Mouse (Mus musculus): Measurements from ENCODE around the gene Map3k11.

The Map3k11 gene

DNA sequence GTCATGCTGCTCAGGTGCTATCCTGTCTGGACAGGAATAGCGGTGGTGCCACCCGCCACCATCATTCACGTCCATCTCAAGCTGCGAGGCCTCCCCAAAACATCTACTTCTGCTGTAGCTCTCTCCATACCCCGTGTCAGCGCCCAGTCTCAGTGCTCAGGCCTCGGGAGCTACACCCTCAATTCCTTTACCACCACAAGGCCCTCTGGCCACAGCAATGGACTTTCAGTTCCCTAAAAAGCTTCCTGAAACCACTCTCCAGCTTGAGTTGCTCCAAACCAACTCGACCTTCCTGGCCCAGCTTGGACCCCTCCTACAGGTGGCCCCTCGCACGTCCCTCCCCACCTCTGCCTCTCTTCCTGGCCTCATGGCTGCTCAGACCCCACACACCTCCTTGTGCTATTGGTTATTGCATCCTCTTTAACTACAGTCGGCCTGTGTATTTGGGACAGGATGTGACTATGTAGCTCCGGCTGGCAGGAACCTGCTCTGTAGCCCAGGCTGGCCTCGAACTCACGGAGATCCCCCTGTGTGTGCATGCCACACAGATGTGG lies 23.4 kb downstream of the Map3k11 start:
- DNase-seq, result peak; percentile 48

DNA sequence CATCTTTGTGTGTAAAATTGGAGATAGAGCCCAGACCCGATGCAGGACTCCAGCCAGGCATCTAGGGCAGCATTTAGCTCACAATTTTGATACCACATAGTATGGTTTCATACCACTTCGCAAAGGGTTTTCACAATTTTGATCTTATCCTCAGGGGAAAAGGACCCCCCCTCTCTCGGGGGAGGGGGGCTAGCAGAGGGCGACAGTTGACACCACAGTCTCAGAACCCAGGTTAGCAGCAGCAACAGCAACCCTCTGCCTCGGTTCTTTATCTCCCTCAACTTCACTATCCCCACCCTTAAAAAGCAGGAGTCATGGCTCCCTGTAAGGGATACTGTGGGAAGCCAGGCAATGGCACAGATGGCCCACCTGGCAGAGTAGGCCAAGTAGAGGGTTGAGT lies 24.7 kb downstream of the Map3k11 start:
- DNase-seq, result no peak

- peak; percentile 93 for DNase-seq
Observed at GRCm38 (mm10) chr19:5713730-5714129, 25.2 kb downstream of the Map3k11 start.

GRCm38 (mm10) chr19:5715793-5716688 lies 27.5 kb downstream of the Map3k11 start:
- peak; percentile 69 for DNase-seq

GRCm38 (mm10) chr19:5716955-5717354 lies 28.4 kb downstream of the Map3k11 start:
- no peak for DNase-seq

DNA sequence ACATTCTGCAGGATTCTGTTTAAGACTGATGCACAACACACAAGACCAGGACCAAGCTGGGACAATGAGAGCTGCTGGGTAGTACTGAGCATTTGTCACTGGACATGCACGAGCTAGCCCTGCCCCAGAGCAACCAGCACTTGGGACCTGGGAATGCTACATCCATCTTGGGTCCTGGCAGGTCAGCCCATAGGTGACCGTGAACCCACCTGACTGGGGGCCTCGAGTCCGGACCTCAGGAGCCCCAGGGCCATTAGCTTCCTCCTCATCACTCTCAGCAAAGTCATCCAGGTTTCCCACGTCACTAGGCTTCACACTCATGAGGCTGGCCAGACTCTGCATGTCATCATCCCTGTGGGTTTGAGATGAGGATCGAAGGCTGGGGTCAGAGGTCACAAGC lies 32.7 kb downstream of the Map3k11 start:
- no peak for DNase-seq

GRCm38 (mm10) chr19:5722848-5723425 lies 34.4 kb downstream of the Map3k11 start:
- DNase-seq, result no peak

GRCm38 (mm10) chr19:5723934-5724548 lies 35.5 kb downstream of the Map3k11 start:
- no peak for DNase-seq

DNA sequence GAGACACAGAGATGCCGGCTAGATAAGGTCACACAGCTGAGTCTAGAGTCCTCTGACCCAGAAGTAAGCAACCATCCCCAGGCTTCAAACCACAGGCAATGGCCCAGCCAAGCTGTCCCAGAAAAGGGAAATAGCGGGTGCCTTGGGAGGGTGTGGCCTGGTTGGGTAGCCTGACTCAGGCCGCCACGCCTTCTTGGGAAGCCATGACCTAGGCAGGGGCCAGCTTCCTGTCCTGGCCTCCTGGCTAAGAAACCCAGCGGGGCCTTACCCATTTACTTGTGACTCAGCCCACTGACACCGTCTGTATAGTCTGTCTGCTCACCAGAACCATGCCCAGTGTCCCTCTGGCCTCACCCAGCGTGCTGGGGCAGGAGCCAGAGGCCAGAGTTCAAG lies 36.0 kb downstream of the Map3k11 start:
- DNase-seq, result peak; percentile 93

- DNase-seq, result peak; percentile 49
Observed at GRCm38 (mm10) chr19:5725029-5725707, 36.6 kb downstream of the Map3k11 start.

GRCm38 (mm10) chr19:5725767-5726515 lies 37.4 kb downstream of the Map3k11 start, which contains the start of gene Ehbp1l1:
TSS of gene Ehbp1l1 (minus strand) at chr19:5726317.
- DNase-seq, result peak; percentile 85

DNA sequence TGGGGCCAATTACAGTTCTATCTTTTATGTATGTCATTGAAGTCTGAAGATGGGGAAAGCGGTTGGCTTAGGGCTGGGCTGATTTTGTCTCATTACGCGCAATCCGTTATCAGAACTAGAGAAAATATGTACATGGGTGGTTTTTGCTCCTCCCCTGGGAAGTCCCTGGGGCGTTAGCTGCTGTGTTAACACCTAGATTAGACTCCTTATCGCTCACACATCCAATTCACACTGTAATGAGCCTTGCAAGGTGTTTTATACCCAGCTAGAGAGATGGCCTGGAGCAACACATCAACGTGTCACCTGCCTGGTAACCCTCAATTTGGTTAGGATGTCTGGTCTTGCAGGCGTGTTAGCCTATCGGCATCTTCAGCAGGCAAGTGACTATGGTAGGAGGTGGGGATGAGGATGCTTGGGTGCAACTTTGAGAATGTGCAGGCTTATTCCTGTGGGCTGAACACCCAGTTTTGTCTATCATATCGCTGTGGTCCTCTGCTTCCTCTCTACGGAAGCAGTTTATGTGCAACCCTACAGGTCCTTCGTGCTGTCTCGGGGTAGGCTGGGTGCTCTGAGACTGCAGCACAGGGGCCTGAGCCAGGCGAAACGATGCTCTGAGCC lies 38.5 kb downstream of the Map3k11 start:
- DNase-seq, result peak; percentile 36

GRCm38 (mm10) chr19:5727701-5728100 lies 39.2 kb downstream of the Map3k11 start:
- DNase-seq, result peak; percentile 92

DNA sequence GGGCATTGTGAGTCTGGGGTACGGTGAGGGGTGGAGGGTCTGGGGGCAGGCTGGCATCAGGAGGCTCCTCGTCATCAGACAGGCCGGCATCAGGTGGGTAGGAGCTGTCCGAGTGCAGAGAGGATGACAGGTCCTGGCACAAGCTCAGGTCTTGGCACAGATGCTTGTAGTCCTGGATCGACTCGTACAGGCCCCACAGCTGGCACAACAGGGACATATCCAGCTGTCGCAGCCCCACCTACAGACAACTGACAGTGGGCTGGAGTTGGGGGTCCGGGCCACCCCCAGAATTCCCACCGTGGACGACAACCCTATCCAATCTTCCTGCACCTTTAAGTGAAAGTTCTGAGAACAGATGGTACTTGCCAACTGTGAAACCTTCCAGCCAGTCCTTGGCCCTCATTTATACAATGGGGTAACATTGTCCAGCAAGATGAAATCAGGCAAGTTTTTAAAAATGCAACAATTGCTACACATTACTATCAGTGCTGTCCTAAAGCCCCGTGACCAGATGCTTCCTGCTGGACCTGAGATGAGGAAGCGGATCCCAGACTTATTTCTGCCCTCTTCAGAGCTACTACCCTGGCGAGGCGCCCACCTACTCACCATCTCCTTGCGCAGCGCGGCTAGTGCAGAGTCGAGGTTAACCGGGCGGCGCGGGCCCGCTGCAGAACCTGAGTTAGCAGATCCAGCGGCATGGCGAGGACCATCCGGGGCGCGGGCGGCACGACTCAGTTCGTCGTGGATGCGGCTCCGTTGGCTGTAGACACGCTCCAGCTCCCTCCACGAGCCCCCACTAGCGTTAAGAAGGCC lies 40.3 kb downstream of the Map3k11 start:
- DNase-seq, result peak; percentile 66

- peak; percentile 96 for DNase-seq
Observed at GRCm38 (mm10) chr19:5729444-5729815, 40.9 kb downstream of the Map3k11 start, which contains the start of gene Fam89b. TSS of gene Fam89b (minus strand) at chr19:5729653.

DNA sequence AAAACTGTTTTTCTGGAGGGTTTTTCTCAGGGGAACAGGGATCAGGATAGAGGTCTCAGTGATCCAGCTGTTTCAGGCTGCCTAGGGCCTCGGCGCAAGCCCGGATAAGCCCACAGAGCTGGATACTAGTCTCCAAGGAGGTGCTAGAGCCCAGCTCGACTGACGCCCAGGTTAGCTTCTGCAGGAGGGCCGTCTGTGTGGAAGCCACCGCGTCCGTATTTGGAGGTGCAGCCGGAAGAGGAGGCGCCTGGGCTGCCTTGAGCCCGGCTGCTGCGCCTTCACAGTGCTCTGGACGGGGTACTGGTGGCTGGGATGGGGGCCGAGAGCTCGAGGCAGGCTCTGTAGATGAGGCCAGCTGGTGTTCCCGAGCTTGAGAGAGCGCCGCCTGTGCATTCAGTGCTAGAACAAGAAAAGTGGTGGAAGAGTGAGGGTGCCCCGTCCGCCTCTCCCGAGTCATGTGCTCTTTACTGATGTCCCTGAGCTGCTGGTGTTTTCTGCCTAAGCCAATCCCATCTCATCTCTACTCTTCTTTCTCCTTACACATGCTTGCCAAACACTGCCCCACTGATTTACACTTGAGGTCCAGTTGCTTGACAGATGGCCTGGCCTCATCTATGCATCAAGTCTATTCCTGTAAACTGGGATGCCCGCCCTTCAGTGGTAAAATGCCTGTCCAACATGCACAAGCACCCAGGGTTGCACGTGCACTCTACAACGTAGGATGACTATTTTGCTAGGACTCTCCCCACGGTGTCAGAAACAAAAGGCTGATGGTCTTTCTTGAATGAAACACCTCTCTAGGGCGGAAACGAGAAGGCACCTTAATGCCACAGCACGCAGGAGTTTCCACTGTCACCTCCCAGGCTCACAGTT lies 42.0 kb downstream of the Map3k11 start:
- peak; percentile 50 for DNase-seq

GRCm38 (mm10) chr19:5731264-5731978 lies 42.9 kb downstream of the Map3k11 start:
- DNase-seq, result peak; percentile 97

DNA sequence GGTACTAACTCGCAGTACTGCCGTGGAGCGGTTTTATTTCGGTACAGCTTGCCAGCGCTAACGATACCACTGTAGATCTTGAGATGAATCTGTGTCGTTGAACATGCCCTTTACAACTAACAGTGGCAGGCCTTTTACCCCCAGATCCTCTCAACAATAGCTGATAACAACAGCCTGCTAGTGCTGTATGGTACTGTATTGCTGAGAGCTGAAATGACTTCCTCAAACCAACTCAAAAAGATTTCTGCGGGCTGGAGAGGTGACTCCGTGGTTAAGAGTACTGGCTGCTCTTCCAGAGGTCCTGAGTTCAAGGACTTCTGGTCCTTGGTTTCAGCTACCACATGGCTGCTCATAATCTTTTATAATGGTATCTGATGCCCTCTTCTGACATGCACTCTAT lies 45.8 kb downstream of the Map3k11 start:
- DNase-seq, result no peak

- DNase-seq, result no peak
Observed at GRCm38 (mm10) chr19:5739446-5739845, 50.9 kb downstream of the Map3k11 start.
